Mouse (Mus musculus) Patski (cell line): ENCODE results near the gene Aldh16a1. TPM values are rescaled to one million over a fixed set of nuclear protein-coding genes. Genes with fewer than 3 reads are reported as not detected.
"Not testable (repeated sequence)": the region's sequence is repeated elsewhere in the genome, so short reads cannot be mapped to it uniquely, and the experiment has no call there.

Experiments used
- ATAC-seq: fragments of 100-300 bp; one replicate; pipeline ENCODE4 v1.8.0; 2021
- CTCF ChIA-PET: fragments of 350-600 bp; sonication (Branson Sonifier 250); formaldehyde crosslinking; loops from one replicate; lab custom pipeline; 2022; ENCODE audit warnings: inconsistent platforms; lab: Charles Lee
- POLR2A ChIA-PET: fragments of 350-600 bp; sonication (Branson Sonifier 250); formaldehyde crosslinking; loops from one replicate; lab custom pipeline; 2022; ENCODE audit warnings: antibody characterized with exemption, inconsistent platforms; lab: Charles Lee
- DNase-seq: peaks from one replicate; pipeline ENCODE4 v3.0.0-alpha.2; 2011; ENCODE audit warnings: low read depth, low spot score
- H3K27me3 ChIP-seq: fragments of 371-371 bp; one replicate; pipeline ENCODE4 v1.5.1; 2021
- CTCF ChIP-seq: fragments of 100-300 bp; IDR thresholded peaks from one replicate; pipeline ENCODE4 v1.5.1; 2021
- in situ Hi-C: fragments of 300-500 bp; cut with MboI; formaldehyde crosslinking; loops from 3 replicates; pipeline ENCODE4 v1.11.1; 2018; ENCODE audit warnings: low pct_unique_long_range_greater_than_20kb, mixed read lengths
- polyA plus RNA-seq: library from polyadenylated mRNA; unstranded; gene quantifications from one replicate; pipeline ENCODE4 v1.2.3, GENCODE M21; 2021

Gene Aldh16a1
- polyA plus RNA-seq, 1 experiment from 2014 or later: 48.9 TPM

DNA sequence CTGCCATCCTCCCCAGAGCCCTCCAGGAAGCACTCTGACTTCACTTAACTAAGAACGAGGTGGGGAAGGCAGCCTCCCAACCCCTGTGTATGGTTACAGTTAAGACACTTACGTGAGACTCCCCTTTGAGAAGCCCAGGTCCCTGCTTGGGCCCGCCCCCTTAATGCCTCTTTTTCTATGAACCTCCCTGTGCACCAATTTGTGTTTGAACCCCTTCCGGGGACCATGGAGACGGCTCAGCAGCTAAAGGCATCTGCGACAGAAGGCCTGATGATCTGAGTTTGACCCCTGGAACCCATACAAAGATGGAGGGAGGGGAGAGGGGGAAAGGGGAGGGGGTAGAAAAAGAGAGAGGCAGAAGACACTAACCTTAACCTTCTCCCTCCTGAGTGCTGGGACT, 47.9 kb downstream of the Aldh16a1 start:
- no peaks in the 10 kb centered on the region for H3K27me3 ChIP-seq
- POLR2A ChIA-PET: no interaction called here
- DNase-seq: no peak
- in situ Hi-C loops: no loop called here
- ATAC-seq: no peak
- no peak for TF ChIP-seq CTCF
- CTCF ChIA-PET: no interaction called here

DNA sequence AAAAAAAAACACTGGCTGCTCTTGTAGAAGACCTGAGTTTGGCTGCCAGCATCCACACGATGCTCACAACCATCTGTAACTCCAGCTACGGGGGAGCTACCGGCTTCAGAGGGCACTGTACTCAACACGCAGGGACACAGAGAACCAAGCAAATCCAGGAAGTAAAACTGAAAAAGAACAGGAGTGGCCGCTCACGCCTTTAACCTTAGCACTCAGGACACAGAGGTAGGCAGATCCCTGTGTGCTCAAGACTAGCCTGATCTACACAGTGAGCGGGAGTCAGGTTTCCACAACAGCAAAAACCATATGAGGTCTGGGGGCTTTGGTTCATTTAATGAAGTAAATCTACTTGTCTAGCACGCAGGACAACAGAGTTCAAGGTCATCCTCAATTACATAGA, 48.9 kb downstream of the Aldh16a1 start:
- POLR2A ChIA-PET: no interaction called here
- H3K27me3 ChIP-seq: no peaks in the 10 kb centered on the region
- in situ Hi-C loops: no loop called here
- ATAC-seq: no peak
- CTCF ChIA-PET: no interaction called here
- DNase-seq: no peak
- TF ChIP-seq CTCF: no peak

DNA sequence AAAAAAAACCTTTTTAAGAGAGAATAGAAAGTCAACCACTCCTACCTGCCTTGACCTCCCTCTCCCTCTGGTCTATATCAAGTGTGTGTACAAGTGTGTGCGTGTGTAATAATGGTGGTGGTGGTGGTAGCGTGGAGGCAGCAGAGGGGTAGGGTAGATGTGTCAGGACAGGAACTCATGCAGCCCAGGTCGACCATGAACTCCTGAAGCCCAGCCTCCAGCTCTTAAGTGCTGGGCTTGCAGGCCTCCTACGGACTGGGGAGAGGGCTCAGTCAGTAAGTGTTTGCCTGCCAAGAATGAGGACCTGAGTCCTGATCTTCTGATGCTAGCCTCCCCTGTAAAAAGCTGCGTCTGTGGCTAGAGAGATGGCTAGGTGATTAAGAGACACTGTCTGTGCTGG, 49.4 kb downstream of the Aldh16a1 start:
- in situ Hi-C loops: no loop called here
- no peak for ATAC-seq
- no peak for DNase-seq
- TF ChIP-seq CTCF: no peak
- POLR2A ChIA-PET: no interaction called here
- CTCF ChIA-PET: no interaction called here
- H3K27me3 ChIP-seq: no peaks in the 10 kb centered on the region

DNA sequence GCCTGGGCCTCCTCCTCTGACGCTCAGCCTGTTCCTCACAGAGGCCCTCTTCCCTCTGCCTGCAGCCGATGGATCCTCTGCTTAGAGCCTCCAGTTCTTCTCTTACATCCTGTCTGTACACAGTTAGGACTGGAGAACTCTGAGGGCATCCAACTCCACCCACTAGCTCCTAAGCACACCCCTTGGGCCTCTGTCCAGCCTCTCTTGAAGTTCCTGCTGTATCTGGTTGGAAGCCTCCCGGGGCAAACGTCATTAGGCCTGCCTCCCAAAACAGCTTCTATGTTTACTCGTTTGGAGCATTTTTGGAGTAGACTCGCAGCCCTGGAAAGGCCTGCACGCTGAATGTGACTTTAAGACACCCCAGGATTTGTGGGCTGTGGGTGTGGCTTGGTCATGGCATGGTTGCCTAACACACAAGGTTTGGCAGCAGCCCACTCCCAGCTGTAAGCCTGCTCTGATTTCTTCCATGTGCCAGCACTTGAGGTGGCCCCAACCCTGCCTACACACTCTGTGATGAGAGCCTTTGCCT, 50.7 kb downstream of the Aldh16a1 start, which contains the start of gene Fcgrt:
TSS of gene Fcgrt (minus strand) at position 200 of the 529 bp plus-strand sequence.
- ChIA-PET CTCF (no interaction called here), POLR2A (no interaction called here)
- ATAC-seq: peak; percentile 86
- in situ Hi-C loops: no loop called here
- no peak for TF ChIP-seq CTCF
- no peaks in the 10 kb centered on the region for H3K27me3 ChIP-seq
- peak; percentile 46 for DNase-seq

DNA sequence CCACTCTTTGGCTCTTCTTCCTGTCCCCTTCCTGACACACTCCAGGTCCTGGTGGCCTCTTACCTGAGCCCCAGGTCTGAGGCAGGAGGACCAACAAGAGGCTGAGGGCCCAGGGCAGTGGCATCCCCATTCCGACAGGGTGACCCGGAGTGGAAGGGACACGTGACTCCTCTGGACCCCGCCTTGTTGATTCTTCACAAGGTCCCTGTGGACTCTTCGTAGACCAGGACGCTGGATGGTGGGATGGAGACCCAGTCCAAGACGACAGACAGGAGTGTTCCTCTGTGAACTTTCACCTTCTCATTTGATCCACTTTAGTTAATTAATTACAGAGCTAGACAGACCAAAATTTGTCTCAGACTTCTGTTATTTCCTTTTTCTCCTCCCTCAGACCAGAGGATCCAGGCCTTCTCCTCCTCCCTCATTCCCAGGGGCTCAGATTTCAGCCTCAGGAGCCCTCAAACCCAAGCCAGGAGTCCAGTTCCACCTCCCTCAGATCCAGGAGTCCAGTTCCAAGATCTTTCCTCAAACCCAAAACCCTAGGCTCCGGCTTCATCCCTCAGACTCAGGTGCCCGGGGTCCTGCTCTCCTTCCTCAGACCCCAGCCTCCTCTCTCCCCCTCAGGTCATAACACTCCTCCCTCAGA, 51.3 kb downstream of the Aldh16a1 start:
- TF ChIP-seq CTCF: no peak
- in situ Hi-C loops: no loop called here
- POLR2A ChIA-PET: no interaction called here
- no peak for ATAC-seq
- H3K27me3 ChIP-seq: no peaks in the 10 kb centered on the region
- CTCF ChIA-PET: no interaction called here
- DNase-seq: no peak

DNA sequence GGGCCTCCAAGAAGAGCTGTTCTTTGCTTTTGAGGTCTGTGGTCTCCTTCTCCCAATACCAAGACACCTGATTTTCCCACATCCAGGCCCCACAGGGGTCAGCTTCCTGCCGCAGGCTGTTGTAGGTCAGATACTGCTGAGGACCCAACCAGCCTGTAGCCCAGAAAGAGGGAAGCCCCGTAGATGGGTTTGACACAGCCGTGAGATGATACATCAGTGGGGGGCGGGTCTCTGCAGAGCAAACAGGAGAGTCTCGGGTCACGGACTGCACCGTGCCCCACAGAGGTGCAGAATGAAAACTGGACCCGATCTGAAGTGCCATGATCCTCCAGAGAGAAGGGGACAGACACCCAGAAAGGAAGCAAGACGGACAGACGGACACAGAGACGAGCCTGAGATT, 51.9 kb downstream of the Aldh16a1 start:
- TF ChIP-seq CTCF: no peak
- no peaks in the 10 kb centered on the region for H3K27me3 ChIP-seq
- ATAC-seq: no peak
- DNase-seq: no peak
- ChIA-PET POLR2A (no interaction called here), CTCF (no interaction called here)
- in situ Hi-C loops: no loop called here

DNA sequence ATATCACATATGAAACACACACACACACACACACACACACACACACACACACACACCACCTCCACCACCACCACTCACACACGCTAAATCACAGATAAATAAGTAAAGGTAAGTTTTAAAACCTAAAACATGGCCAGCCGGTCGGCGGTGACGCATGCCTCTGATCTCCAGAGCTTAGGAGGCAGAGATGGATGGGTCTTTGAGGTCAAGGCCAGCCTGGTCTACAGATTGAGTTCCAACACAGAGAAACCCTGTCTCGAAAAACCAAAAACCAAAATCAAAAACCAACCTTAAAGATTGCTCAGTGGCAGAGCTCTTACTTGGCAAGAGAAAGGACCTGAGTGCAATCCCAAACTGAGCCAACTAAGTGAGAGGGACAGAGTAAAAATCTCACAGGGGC, 54.3 kb downstream of the Aldh16a1 start:
- POLR2A ChIA-PET: interaction anchor here (0.8 kb wide), 1 partner anchor 24 kb away, joined by 4 read pairs; no protein-coding TSS in a partner anchor
- CTCF ChIA-PET: no interaction called here
- TF ChIP-seq CTCF: no peak
- in situ Hi-C loops: no loop called here
- no peak for ATAC-seq
- DNase-seq: no peak
- no peaks in the 10 kb centered on the region for H3K27me3 ChIP-seq

DNA sequence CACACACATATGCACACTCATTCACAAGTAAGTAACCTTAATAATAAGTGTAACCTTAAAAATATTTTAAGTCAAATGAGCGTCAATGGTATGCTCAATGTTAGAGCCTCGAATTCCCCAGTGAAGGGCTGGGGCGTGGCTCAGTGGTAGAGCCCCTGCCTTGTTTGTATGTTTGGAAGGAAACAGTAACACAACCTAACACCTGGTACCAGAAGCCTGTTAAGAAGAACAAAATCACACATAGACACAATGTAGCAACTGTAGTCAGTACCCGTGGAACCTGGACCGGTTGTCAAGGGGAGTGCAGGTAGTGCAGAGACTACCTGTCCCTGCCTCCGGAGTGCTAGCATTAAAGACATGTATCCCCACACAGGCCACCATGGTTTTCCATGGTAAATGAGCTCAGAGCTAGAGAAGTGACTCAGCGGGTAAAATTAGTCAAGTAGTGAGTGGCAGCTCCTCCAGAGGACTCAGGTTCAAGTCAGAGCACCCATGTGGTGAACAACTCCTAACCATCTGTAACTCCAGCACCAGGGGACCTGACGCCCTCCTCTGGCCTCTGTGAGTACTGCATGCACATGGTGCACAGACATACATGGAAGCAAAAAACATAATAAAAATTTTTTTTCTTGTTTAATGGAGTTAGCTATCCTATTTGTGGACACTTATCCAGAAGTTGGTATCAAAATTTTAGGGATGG, 55.7 kb downstream of the Aldh16a1 start:
- ATAC-seq: no peak
- DNase-seq: no peak
- in situ Hi-C loops: no loop called here
- no peak for TF ChIP-seq CTCF
- POLR2A ChIA-PET: no interaction called here
- CTCF ChIA-PET: interaction anchor here (1.4 kb wide), 1 partner anchor 12 kb away, joined by 3 read pairs; no protein-coding TSS in a partner anchor
- H3K27me3 ChIP-seq: no peaks in the 10 kb centered on the region

GRCm38 (mm10) chr7:45097479-45097878, 56.9 kb downstream of the Aldh16a1 start:
- in situ Hi-C loops: no loop called here
- no peak for DNase-seq
- no peak for TF ChIP-seq CTCF
- no peak for ATAC-seq
- H3K27me3 ChIP-seq: no peaks in the 10 kb centered on the region
- CTCF ChIA-PET: interaction anchor here (0.9 kb wide), 1 partner anchor 15 kb away, joined by 3 read pairs; no protein-coding TSS in a partner anchor
- POLR2A ChIA-PET: no interaction called here

GRCm38 (mm10) chr7:45095965-45096364, 58.4 kb downstream of the Aldh16a1 start:
- POLR2A ChIA-PET, H3K27me3 ChIP-seq, ATAC-seq, in situ Hi-C loops, DNase-seq, CTCF ChIA-PET: not testable (repeated sequence)

DNA sequence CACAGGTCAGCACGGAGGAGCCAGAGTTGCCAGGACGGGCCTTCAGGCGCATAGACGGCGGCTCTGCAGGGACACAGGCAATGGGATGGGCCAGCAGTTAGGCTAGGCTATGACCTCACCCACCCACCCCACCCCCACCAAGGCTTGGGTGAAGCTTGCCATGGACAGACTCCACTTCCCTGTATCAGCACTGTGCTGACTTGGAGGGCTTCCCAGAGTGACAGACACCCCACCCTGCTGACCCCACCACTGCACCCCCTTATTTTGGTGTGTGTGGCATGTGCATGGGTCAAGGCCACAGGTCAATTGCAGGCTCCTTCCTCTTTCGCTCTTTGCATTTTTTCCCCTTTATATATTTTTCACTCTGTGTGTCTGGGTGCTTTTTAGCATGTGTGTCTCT, 59.0 kb downstream of the Aldh16a1 start:
- in situ Hi-C loops: no loop called here
- POLR2A ChIA-PET: interaction anchor here (0.5 kb wide), 1 partner anchor 80 kb away, joined by 4 read pairs; no protein-coding TSS in a partner anchor
- no peak for TF ChIP-seq CTCF
- no peak for ATAC-seq
- CTCF ChIA-PET: no interaction called here
- H3K27me3 ChIP-seq: no peaks in the 10 kb centered on the region
- no peak for DNase-seq
